Mouse (Mus musculus) stomach, postnatal 0 days (tissue): ENCODE data around the gene Mylk2. TPM values are rescaled to one million over a fixed set of nuclear protein-coding genes. Genes with fewer than 3 reads are reported as not detected.

Experiments
- ATAC-seq: fragments of 200-750 bp; cut with Nextera tagmentation; 2 replicates; pipeline ENCODE4 v1.8.0; 2017; ENCODE audit not compliant: low FRiP score, low TSS enrichment
- DNase-seq: peaks from one replicate; pipeline ENCODE4 v3.0.0-alpha.2; 2016; ENCODE audit warnings: low spot score
- H3K27ac ChIP-seq: fragments of 300-500 bp; sonication (generic); replicated peaks from 2 replicates; pipeline ENCODE4 v1.5.1; 2014; ENCODE audit warnings: mild to moderate bottlenecking, control low read depth
- H3K27me3 ChIP-seq: fragments of 300-500 bp; sonication (generic); 2 replicates; pipeline ENCODE4 v1.6.1; 2014; ENCODE audit warnings: low read length; ENCODE audit not compliant: control insufficient read depth, insufficient read depth
- H3K36me3 ChIP-seq: fragments of 300-500 bp; sonication (generic); 2 replicates; pipeline ENCODE4 v1.6.1; 2014; ENCODE audit warnings: low read length, mixed read lengths; ENCODE audit not compliant: control insufficient read depth, insufficient read depth
- H3K4me1 ChIP-seq: fragments of 300-500 bp; sonication (generic); replicated peaks from 2 replicates; pipeline ENCODE4 v1.6.1; 2014; ENCODE audit warnings: antibody characterized with exemption; ENCODE audit not compliant: control insufficient read depth, insufficient read depth
- H3K4me2 ChIP-seq: fragments of 300-500 bp; sonication (generic); replicated peaks from 2 replicates; pipeline ENCODE4 v1.6.1; 2014; ENCODE audit warnings: low read depth, mild to moderate bottlenecking, control low read depth, moderate library complexity
- H3K4me3 ChIP-seq: fragments of 300-500 bp; sonication (generic); 2 replicates; pipeline ENCODE4 v1.5.1; 2014; ENCODE audit warnings: low read depth, low read length, control low read depth
- H3K9ac ChIP-seq: fragments of 300-500 bp; sonication (generic); 2 replicates; pipeline ENCODE4 v1.6.1; 2014; ENCODE audit warnings: mild to moderate bottlenecking, low read length, control low read depth, mixed read lengths
- H3K9me3 ChIP-seq: fragments of 300-500 bp; sonication (generic); 2 replicates; pipeline ENCODE4 v1.6.1; 2016; ENCODE audit warnings: low read length; ENCODE audit not compliant: control insufficient read depth
- CTCF ChIP-seq: IDR thresholded peaks from 2 replicates; pipeline ENCODE4 v1.5.1; 2016; ENCODE audit warnings: antibody characterized with exemption, low read depth, mild to moderate bottlenecking, moderate library complexity
- EP300 ChIP-seq: optimal IDR thresholded peaks from 2 replicates; pipeline ENCODE3; 2016; ENCODE audit warnings: antibody characterized with exemption
- WGBS: fragments of 180-500 bp; shearing (Covaris S2); extraction: QIAGEN DNeasy Blood & Tissue Kit; methylation state at CpG from one replicate; pipeline ENCODE4 v1.1.7; 2014; 5-methylcytosine and 5-hydroxymethylcytosine counted together
- polyA plus RNA-seq: library from polyadenylated mRNA; unstranded; fragments of >200 nt; fragmentation: Nextera tagmentation; extraction: Ambion mirVana; gene quantifications from 2 replicates; pipeline ENCODE4 v1.2.1, GENCODE M21; 2015

Gene Mylk2
- polyA plus RNA-seq, 1 experiment from 2014 or later = 0.02 TPM

GRCm38 (mm10) chr2:152915453-152915852 lies 4.3 kb downstream of the Mylk2 start:
- Histone ChIP-seq H3K4me1 (no peaks in the 10 kb centered on the region), H3K36me3 (no peaks in the 10 kb centered on the region), H3K9me3 (no peaks in the 10 kb centered on the region), H3K4me2 (no peak overlapping the region), H3K9ac (no peak overlapping the region), H3K27me3 (peaks cover 3% of the 10 kb centered on the region; the same call in 1 of the 2 replicates), H3K4me3 (no peak overlapping the region), H3K27ac (no peak overlapping the region)
- TF ChIP-seq CTCF (no peak), EP300 (no peak)
- no peak for ATAC-seq
- no peak for DNase-seq
- whole genome bisulfite sequencing = 53% methylated on average over 4 of the region's 4 CpGs

GRCm38 (mm10) chr2:152916111-152916510 lies 5.0 kb downstream of the Mylk2 start:
- no peak for TF ChIP-seq CTCF
- no peak for TF ChIP-seq EP300
- WGBS = 62% methylated on average over 5 of the region's 5 CpGs
- Histone ChIP-seq H3K9ac (no peak overlapping the region), H3K9me3 (no peaks in the 10 kb centered on the region), H3K36me3 (no peaks in the 10 kb centered on the region), H3K4me3 (no peak overlapping the region), H3K27me3 (peaks cover 3% of the 10 kb centered on the region; the same call in 1 of the 2 replicates), H3K4me2 (no peak overlapping the region), H3K27ac (no peak overlapping the region), H3K4me1 (no peaks in the 10 kb centered on the region)
- ATAC-seq (no peak), DNase-seq (no peak)

- H3K4me2 ChIP-seq = no peak overlapping the region
- WGBS = 46% methylated on average over 9 of the region's 9 CpGs
These were observed 6.5 kb downstream of the Mylk2 start for GRCm38 (mm10) chr2:152917671-152918070.

GRCm38 (mm10) chr2:152922376-152922775 lies 11.2 kb downstream of the Mylk2 start:
- 44% methylated on average over 7 of the region's 7 CpGs for WGBS
- Histone ChIP-seq H3K27me3 (no peaks in the 10 kb centered on the region), H3K36me3 (no peaks in the 10 kb centered on the region), H3K4me3 (no peak overlapping the region), H3K27ac (no peak overlapping the region), H3K4me1 (no peaks in the 10 kb centered on the region), H3K9me3 (no peaks in the 10 kb centered on the region), H3K4me2 (no peak overlapping the region), H3K9ac (no peak overlapping the region)
- no peak for DNase-seq
- ATAC-seq = no peak
- TF ChIP-seq EP300 (no peak), CTCF (peak; percentile 22; the same call in 1 of the 2 replicates)

More at GRCm38 (mm10) chr2:152917671-152918070, 6.5 kb downstream of the Mylk2 start:
- H3K4me1 ChIP-seq = no peaks in the 10 kb centered on the region
- no peaks in the 10 kb centered on the region for H3K36me3 ChIP-seq
- ATAC-seq (no peak), DNase-seq (no peak)
- H3K4me3 ChIP-seq = no peak overlapping the region
- no peak overlapping the region for H3K27ac ChIP-seq
- no peak for TF ChIP-seq EP300
- no peak for TF ChIP-seq CTCF
- no peaks in the 10 kb centered on the region for H3K9me3 ChIP-seq
- no peak overlapping the region for H3K9ac ChIP-seq
- H3K27me3 ChIP-seq = no peaks in the 10 kb centered on the region

- Histone ChIP-seq H3K4me3 (no peak overlapping the region), H3K9ac (no peak overlapping the region), H3K36me3 (no peaks in the 10 kb centered on the region), H3K9me3 (no peaks in the 10 kb centered on the region), H3K4me2 (no peak overlapping the region), H3K27ac (no peak overlapping the region), H3K4me1 (no peaks in the 10 kb centered on the region), H3K27me3 (no peaks in the 10 kb centered on the region)
- no peak for ATAC-seq
- TF ChIP-seq CTCF (no peak), EP300 (no peak)
- DNase-seq = no peak
- WGBS = 67% methylated on average over 3 of the region's 3 CpGs
These were observed 12.5 kb downstream of the Mylk2 start for GRCm38 (mm10) chr2:152923621-152924020.

- Histone ChIP-seq H3K27me3 (no peaks in the 10 kb centered on the region), H3K27ac (no peak overlapping the region), H3K9ac (no peak overlapping the region), H3K4me1 (no peaks in the 10 kb centered on the region), H3K9me3 (no peaks in the 10 kb centered on the region), H3K36me3 (no peaks in the 10 kb centered on the region), H3K4me2 (no peak overlapping the region), H3K4me3 (no peak overlapping the region)
- TF ChIP-seq EP300 = no peak
- no peak for TF ChIP-seq CTCF
- 42% methylated on average over 8 of the region's 8 CpGs for WGBS
- DNase-seq (no peak), ATAC-seq (no peak)
These were observed 13.0 kb downstream of the Mylk2 start for GRCm38 (mm10) chr2:152924128-152924527.
